Mouse (Mus musculus) T-helper 17 cell (primary cell): ENCODE data around the gene Nlk.
"Not testable (repeated sequence)": the region's sequence is repeated elsewhere in the genome, so short reads cannot be mapped to it uniquely, and the experiment has no call there.

ENCODE experiments used
- in situ Hi-C, 2 experiments: fragments of 300-600 bp; cut with MboI, MseI; formaldehyde crosslinking; loops; 1 replicate in 1 of 2; 2 replicates in 1 of 2; pipeline ENCODE4 v1.15.1; 2025; ENCODE audit warnings: high pct_unique_total_duplicates in 2 of 2

Nlk gene

DNA sequence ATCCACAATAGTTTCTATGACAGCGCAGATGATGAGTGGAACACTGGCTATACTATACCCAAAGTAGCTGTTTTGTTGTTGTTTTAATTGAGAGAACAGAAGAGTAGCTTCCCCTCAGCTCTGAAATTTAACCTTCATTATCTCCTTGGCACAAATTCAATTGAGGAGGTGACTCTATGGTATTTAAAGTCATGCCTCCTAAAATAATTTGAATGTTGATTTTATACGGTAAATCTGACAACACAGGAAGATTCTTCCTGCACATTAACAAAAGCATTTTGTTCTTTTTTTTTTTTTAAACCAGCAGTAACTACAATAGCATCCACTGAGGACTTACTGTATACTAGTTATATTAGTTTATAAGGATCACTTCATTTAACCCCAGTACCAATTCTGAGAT lies 6.0 kb downstream of the Nlk start:
- in situ Hi-C loops: no loop called here

GRCm38 (mm10) chr11:78690547-78690946 lies 6.6 kb downstream of the Nlk start:
- in situ Hi-C loops: no loop called here

DNA sequence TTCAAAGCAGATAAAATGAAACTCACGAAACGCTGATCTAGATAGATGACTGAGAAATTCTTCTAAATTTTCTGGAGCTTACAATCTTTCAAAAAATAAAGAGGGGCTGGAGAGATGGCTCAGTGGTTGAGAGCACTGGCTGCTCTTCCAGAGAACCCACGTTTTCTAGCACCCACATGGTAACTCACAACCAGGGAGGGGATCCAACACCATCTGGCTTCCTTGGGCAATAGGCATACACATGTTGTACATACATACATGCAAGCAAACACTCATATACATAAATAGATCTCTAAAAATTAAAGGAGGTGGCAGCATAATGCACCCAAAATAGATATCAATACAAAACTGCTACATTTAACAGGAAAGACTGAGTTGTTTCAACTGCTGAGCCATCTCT lies 16.1 kb downstream of the Nlk start:
- in situ Hi-C loops: no loop called here

- in situ Hi-C loops: no loop called here
Measured at GRCm38 (mm10) chr11:78678761-78679160, 18.4 kb downstream of the Nlk start.

DNA sequence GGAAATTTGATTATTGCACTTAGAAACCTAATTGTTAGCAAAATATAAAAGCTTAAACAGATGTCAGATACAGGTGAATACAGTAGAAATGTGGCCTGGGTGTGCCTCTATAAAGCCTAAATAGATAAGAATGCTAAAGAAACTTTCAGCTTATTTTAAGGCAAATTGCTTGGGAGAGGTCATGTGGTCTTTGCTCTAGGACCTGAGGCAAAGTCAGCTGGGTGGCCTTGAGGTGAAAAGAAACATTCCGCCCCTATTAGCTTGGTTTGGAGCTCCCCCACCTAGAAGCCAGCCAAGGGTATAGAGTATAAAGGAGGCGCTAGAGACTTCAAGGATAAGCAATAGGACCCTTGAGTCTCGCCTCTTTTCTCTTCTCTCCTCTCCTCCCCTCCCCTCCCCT lies 28.5 kb downstream of the Nlk start:
- in situ Hi-C loops: loop anchor here in 1 of 2 experiments (25.0 kb wide), 1 partner anchor 756 kb away; no protein-coding TSS in a partner anchor

GRCm38 (mm10) chr11:78664853-78665252 lies 32.3 kb downstream of the Nlk start:
- in situ Hi-C loops: loop anchor here in 1 of 2 experiments (25.0 kb wide), 1 partner anchor 753 kb away; no protein-coding TSS in a partner anchor

DNA sequence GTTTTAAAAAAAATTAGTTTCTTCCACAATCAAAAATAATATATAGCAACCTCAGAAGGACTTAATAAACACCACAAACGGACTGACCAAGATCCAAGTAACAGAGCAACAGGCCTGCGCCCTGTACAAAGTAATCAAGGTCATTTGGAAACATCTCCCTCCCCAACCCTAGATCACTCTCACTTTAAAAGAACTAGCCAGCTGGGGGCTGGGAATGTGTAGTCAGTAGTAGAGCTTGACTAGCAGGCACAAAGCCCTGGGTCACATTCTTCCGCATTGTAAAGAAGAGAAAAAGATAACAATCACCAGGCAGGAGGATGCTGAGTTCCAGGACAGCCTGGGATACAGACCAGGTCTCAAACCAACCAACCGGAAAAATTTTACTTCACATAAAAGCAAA lies 33.3 kb downstream of the Nlk start:
- in situ Hi-C loops: loop anchor here in 1 of 2 experiments (25.0 kb wide), 1 partner anchor 752 kb away; no protein-coding TSS in a partner anchor

- in situ Hi-C loops: no loop called here
Measured at GRCm38 (mm10) chr11:78649143-78649542, 48.0 kb downstream of the Nlk start.

DNA sequence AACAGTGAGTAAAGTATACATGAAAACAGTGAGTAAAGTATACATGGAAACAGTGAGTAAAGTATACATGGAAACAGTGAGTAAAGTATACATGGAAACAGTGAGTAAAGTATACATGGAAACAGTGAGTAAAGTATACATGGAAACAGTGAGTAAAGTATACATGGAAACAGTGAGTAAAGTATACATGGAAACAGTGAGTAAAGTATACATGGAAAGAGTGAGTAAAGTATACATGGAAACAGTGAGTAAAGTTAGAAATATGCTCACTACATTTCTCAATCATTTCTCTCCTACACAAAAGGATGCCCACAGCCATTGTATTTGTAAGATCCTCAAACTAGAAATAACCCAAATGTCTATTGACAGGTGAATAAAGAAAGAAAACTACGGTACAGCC lies 48.8 kb downstream of the Nlk start:
- in situ Hi-C loops: not testable (repeated sequence)

GRCm38 (mm10) chr11:78643746-78644145 lies 53.4 kb downstream of the Nlk start:
- in situ Hi-C loops: no loop called here

DNA sequence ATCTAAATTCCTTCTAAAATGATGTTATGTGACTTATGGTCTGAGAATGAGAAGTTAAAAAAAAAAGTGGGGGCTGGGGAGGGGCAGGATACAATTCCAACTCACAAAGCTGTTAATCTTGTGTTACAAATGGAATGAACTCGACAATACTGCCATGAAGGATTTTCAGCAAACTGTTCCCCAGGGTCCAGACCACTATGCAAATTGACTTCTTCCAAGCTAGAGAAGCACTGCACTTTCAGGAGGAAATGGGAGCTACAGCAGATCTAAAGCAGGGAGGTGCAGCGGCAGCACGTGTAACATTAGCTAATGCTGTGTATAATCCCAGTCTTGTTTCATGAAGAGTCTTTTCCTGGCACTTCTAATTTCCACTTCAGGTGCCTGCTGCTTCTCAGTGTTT lies 55.0 kb downstream of the Nlk start:
- in situ Hi-C loops: no loop called here

- in situ Hi-C loops: no loop called here
Measured at GRCm38 (mm10) chr11:78641088-78641487, 56.1 kb downstream of the Nlk start.

GRCm38 (mm10) chr11:78632782-78633181 lies 64.4 kb downstream of the Nlk start:
- in situ Hi-C loops: no loop called here

DNA sequence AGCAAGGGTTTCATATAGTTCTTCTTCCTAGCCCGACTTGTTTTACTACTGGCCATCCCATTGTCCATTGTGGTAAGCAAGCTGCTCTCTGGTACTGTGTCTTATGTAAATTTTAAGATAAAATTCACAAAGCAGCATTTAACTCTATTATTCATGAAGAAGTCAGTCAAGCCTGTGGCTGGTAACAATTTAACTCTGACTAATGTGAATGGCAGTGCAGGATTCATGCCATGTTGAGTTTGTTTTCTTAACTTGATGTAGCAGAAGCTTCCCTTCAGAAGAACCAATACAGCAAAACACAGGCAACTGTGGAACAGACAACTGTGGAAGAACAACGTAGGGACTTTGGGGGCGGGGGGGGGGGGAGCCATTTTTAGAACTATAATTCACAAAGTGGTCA lies 68.3 kb downstream of the Nlk start:
- in situ Hi-C loops: loop anchor here in 1 of 2 experiments (10.0 kb wide), 1 partner anchor 2004 kb away; the partner anchor contains the start of gene Abr

- in situ Hi-C loops: loop anchor here in 1 of 2 experiments (10.0 kb wide), 1 partner anchor 2000 kb away; the partner anchor contains the start of gene Abr
Measured at GRCm38 (mm10) chr11:78624377-78624776, 72.8 kb downstream of the Nlk start.

GRCm38 (mm10) chr11:78621926-78622325 lies 75.2 kb downstream of the Nlk start:
- in situ Hi-C loops: loop anchor here in 1 of 2 experiments (10.0 kb wide), 1 partner anchor 1997 kb away; the partner anchor contains the start of gene Abr

- in situ Hi-C loops: loop anchor here in 1 of 2 experiments (10.0 kb wide), 1 partner anchor 1995 kb away; the partner anchor contains the start of gene Abr
Measured at GRCm38 (mm10) chr11:78620179-78620578, 77.0 kb downstream of the Nlk start.

- in situ Hi-C loops: loop anchor here in 1 of 2 experiments (5.0 kb wide), 1 partner anchor 46 kb away; no protein-coding TSS in a partner anchor
Measured at GRCm38 (mm10) chr11:78611273-78611672, 85.9 kb downstream of the Nlk start.

DNA sequence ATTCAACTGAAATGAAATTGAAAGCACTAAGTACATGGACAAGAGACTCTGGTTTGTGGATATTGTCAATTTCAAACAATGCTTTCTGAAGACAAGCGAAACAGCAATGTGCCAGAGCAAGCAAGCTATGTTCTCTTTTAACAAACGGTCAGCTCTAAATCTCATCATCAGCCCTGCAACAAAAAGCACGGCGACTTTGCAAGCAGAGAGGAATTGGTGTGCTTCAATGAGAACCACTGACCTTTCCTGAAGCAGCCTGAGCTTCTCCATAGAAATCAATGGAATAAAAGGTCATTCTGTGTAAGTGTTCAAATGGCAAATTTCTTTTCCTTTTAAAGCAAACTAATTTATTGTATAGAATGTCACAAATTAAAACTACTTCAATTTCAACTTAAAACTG lies 87.5 kb downstream of the Nlk start:
- in situ Hi-C loops: loop anchor here in 1 of 2 experiments (5.0 kb wide), 1 partner anchor 48 kb away; no protein-coding TSS in a partner anchor

- in situ Hi-C loops: no loop called here
Measured at GRCm38 (mm10) chr11:78604826-78605225, 92.3 kb downstream of the Nlk start.

DNA sequence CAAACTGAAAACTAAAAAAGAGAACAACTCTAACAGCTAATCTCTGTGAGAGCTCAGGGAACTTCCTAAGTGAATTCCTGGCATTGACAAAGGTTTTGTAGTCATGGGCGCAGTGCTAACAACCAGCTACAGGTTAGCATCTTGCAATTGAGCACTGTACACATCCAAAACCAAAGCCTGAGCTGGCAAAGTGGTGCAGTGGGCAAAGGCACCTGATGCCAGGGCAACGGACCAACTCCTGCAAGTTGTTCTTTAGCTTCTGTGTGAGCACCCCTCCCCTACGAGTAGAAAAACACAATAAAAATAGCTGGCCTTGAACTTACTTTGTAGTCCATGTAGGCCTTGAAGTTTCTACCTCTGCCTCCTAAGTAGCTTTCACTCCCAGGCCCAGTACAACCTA lies 94.4 kb downstream of the Nlk start:
- in situ Hi-C loops: no loop called here

GRCm38 (mm10) chr11:78600926-78601590 lies 96.1 kb downstream of the Nlk start:
- in situ Hi-C loops: no loop called here

DNA sequence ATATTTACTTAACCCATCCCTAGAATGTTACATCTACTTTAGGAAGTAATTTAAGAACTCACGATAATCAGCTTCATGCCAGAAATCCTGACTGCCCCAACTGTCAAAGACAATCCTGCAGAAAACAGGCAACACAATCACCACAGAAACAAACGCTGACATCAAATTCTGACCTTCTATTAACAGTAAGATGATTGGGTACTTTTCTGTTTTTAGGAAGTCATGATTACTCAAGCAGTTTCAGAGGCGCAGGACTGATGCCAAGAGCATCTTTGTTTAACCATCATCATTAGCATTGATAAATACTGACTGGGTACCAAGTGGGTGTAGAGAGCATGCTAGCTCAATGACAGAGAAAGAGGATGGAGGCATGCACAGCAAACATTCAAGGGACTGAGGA lies 96.7 kb downstream of the Nlk start:
- in situ Hi-C loops: no loop called here
